Mouse (Mus musculus): ENCODE measurements at regions not wholly inside any gene's neighbourhood (a gene's known extent, or its start where the extent isn't known, plus 50 kb on each side); places are given as distances from the start of the nearest gene placed in this dataset.

GRCm38 (mm10) chr13:53652826-53653225 lies 180.0 kb upstream of the Msx2 start:
- Histone ChIP-seq H3K36me3 (no peaks in the 10 kb centered on the region), H3K4me2 (replicated peaks) (no peak overlapping the region), H3K4me3 (replicated peaks) (no peak overlapping the region), H3K9ac (no peak overlapping the region), H3K9me3 (replicated peaks) (no peaks in the 10 kb centered on the region), H3K4me1 (no peaks in the 10 kb centered on the region), H3K27me3 (no peaks in the 10 kb centered on the region; the same call in 1 of the 2 replicates), H3K27ac (replicated peaks) (no peak overlapping the region)
- 41% methylated on average over 4 of the region's 4 CpGs for WGBS
- no peak for ATAC-seq (ENCODE audit: insufficient number of reproducible peaks, low FRiP score, low TSS enrichment, low read depth)

GRCm38 (mm10) chr13:53648353-53648752 lies 175.5 kb upstream of the Msx2 start:
- H3K27ac ChIP-seq (replicated peaks) = no peak overlapping the region
- 93% methylated on average over 15 of the region's 15 CpGs for WGBS

GRCm38 (mm10) chr13:53642557-53642956 lies 169.7 kb upstream of the Msx2 start:
- WGBS = 58% methylated on average over 5 of the region's 5 CpGs
- Histone ChIP-seq H3K27me3 (no peaks in the 10 kb centered on the region), H3K36me3 (no peaks in the 10 kb centered on the region), H3K9ac (no peak overlapping the region), H3K27ac (replicated peaks) (no peak overlapping the region), H3K4me3 (replicated peaks) (no peak overlapping the region), H3K4me2 (replicated peaks) (no peak overlapping the region), H3K9me3 (replicated peaks) (no peaks in the 10 kb centered on the region), H3K4me1 (0 out of 2 replicates have a peak, but pooled peaks cover 4% of the 10 kb centered on the region)
- no peak for ATAC-seq (ENCODE audit: insufficient number of reproducible peaks, low FRiP score, low TSS enrichment, low read depth)

More at GRCm38 (mm10) chr13:53648353-53648752, 175.5 kb upstream of the Msx2 start:
- H3K4me3 ChIP-seq (replicated peaks) = no peak overlapping the region
- no peaks in the 10 kb centered on the region for H3K36me3 ChIP-seq
- H3K9ac ChIP-seq = no peak overlapping the region
- H3K27me3 ChIP-seq = no peaks in the 10 kb centered on the region
- H3K4me2 ChIP-seq (replicated peaks) = no peak overlapping the region
- H3K9me3 ChIP-seq (replicated peaks) = no peaks in the 10 kb centered on the region
- no peaks in the 10 kb centered on the region for H3K4me1 ChIP-seq
- no peak for ATAC-seq (ENCODE audit: insufficient number of reproducible peaks, low FRiP score, low TSS enrichment, low read depth)

- 87% methylated on average over 5 of the region's 5 CpGs for WGBS
- Histone ChIP-seq H3K4me3 (replicated peaks) (no peak overlapping the region), H3K27ac (replicated peaks) (no peak overlapping the region), H3K4me1 (0 out of 2 replicates have a peak, but pooled peaks cover 4% of the 10 kb centered on the region), H3K9me3 (replicated peaks) (no peaks in the 10 kb centered on the region), H3K27me3 (no peaks in the 10 kb centered on the region), H3K9ac (no peak overlapping the region), H3K36me3 (no peaks in the 10 kb centered on the region), H3K4me2 (replicated peaks) (no peak overlapping the region)
- no peak for ATAC-seq (ENCODE audit: insufficient number of reproducible peaks, low FRiP score, low TSS enrichment, low read depth)
Observed at GRCm38 (mm10) chr13:53639584-53639983, 166.7 kb upstream of the Msx2 start.

- Histone ChIP-seq H3K36me3 (no peaks in the 10 kb centered on the region), H3K4me2 (replicated peaks) (no peak overlapping the region), H3K27me3 (no peaks in the 10 kb centered on the region), H3K9me3 (replicated peaks) (no peaks in the 10 kb centered on the region), H3K4me3 (replicated peaks) (no peak overlapping the region), H3K9ac (no peak overlapping the region), H3K27ac (replicated peaks) (no peak overlapping the region), H3K4me1 (0 out of 2 replicates have a peak, but pooled peaks cover 4% of the 10 kb centered on the region)
- no peak for ATAC-seq (ENCODE audit: insufficient number of reproducible peaks, low FRiP score, low TSS enrichment, low read depth)
- 77% methylated on average over 10 of the region's 10 CpGs for WGBS
Observed at GRCm38 (mm10) chr13:53639115-53639514, 166.2 kb upstream of the Msx2 start.

- WGBS = 64% methylated on average over 5 of the region's 5 CpGs
- H3K9ac ChIP-seq = no peak overlapping the region
- no peak for ATAC-seq (ENCODE audit: insufficient number of reproducible peaks, low FRiP score, low TSS enrichment, low read depth)
- H3K4me2 ChIP-seq (replicated peaks) = no peak overlapping the region
- no peak overlapping the region for H3K27ac ChIP-seq (replicated peaks)
- no peaks in the 10 kb centered on the region for H3K36me3 ChIP-seq
- no peaks in the 10 kb centered on the region for H3K27me3 ChIP-seq
- H3K4me3 ChIP-seq (replicated peaks) = no peak overlapping the region
- H3K4me1 ChIP-seq = no peaks in the 10 kb centered on the region
- no peaks in the 10 kb centered on the region for H3K9me3 ChIP-seq (replicated peaks)
Observed at GRCm38 (mm10) chr13:53636011-53636410, 163.1 kb upstream of the Msx2 start.

- H3K4me1 ChIP-seq = no peaks in the 10 kb centered on the region
- H3K27me3 ChIP-seq = no peaks in the 10 kb centered on the region
- H3K9me3 ChIP-seq (replicated peaks) = no peaks in the 10 kb centered on the region
- no peak for ATAC-seq (ENCODE audit: insufficient number of reproducible peaks, low FRiP score, low TSS enrichment, low read depth)
- H3K9ac ChIP-seq = no peak overlapping the region
- no peaks in the 10 kb centered on the region for H3K36me3 ChIP-seq
- H3K4me2 ChIP-seq (replicated peaks) = no peak overlapping the region
- no peak overlapping the region for H3K4me3 ChIP-seq (replicated peaks)
- 55% methylated on average over 9 of the region's 9 CpGs for WGBS
- H3K27ac ChIP-seq (replicated peaks) = no peak overlapping the region
Observed at GRCm38 (mm10) chr13:53634637-53635203, 161.8 kb upstream of the Msx2 start.

GRCm38 (mm10) chr13:53598050-53598449 lies 125.2 kb upstream of the Msx2 start:
- Histone ChIP-seq H3K4me3 (replicated peaks) (no peak overlapping the region), H3K36me3 (no peaks in the 10 kb centered on the region), H3K27me3 (peaks cover 11% of the 10 kb centered on the region), H3K9me3 (replicated peaks) (no peaks in the 10 kb centered on the region), H3K27ac (replicated peaks) (no peak overlapping the region), H3K4me2 (replicated peaks) (no peak overlapping the region), H3K4me1 (peaks cover 27% of the 10 kb centered on the region; the same call in 1 of the 2 replicates), H3K9ac (no peak overlapping the region)
- WGBS = 39% methylated on average over 10 of the region's 10 CpGs
- no peak for ATAC-seq (ENCODE audit: insufficient number of reproducible peaks, low FRiP score, low TSS enrichment, low read depth)

GRCm38 (mm10) chr13:53596871-53597800 lies 124.3 kb upstream of the Msx2 start:
- H3K9me3 ChIP-seq (replicated peaks) = no peaks in the 10 kb centered on the region
- H3K27me3 ChIP-seq = peaks cover 11% of the 10 kb centered on the region
- peaks cover 19% of the 10 kb centered on the region; the same call in 1 of the 2 replicates for H3K4me1 ChIP-seq
- H3K9ac ChIP-seq = no peak overlapping the region
- no peak overlapping the region for H3K4me2 ChIP-seq (replicated peaks)
- H3K4me3 ChIP-seq (replicated peaks) = no peak overlapping the region
- WGBS = 39% methylated on average over 19 of the region's 19 CpGs
- H3K27ac ChIP-seq (replicated peaks) = no peak overlapping the region
- ATAC-seq (ENCODE audit: insufficient number of reproducible peaks, low FRiP score, low TSS enrichment, low read depth) = no peak
- no peaks in the 10 kb centered on the region for H3K36me3 ChIP-seq

- Histone ChIP-seq H3K4me2 (replicated peaks) (no peak overlapping the region), H3K27ac (replicated peaks) (no peak overlapping the region), H3K9me3 (replicated peaks) (no peaks in the 10 kb centered on the region), H3K36me3 (no peaks in the 10 kb centered on the region), H3K27me3 (peaks cover 8% of the 10 kb centered on the region; the same call in 1 of the 2 replicates), H3K4me1 (0 out of 2 replicates have a peak, but pooled peaks cover 4% of the 10 kb centered on the region), H3K9ac (no peak overlapping the region), H3K4me3 (replicated peaks) (no peak overlapping the region)
- 8% methylated on average over 5 of the region's 5 CpGs for WGBS
- ATAC-seq (ENCODE audit: insufficient number of reproducible peaks, low FRiP score, low TSS enrichment, low read depth) = no peak
Observed at GRCm38 (mm10) chr13:53592755-53593154, 119.9 kb upstream of the Msx2 start.

- Histone ChIP-seq H3K4me1 (no peaks in the 10 kb centered on the region; the same call in 1 of the 2 replicates), H3K4me3 (replicated peaks) (no peak overlapping the region), H3K27me3 (no peaks in the 10 kb centered on the region), H3K36me3 (no peaks in the 10 kb centered on the region), H3K27ac (replicated peaks) (no peak overlapping the region), H3K4me2 (replicated peaks) (no peak overlapping the region), H3K9me3 (replicated peaks) (no peaks in the 10 kb centered on the region), H3K9ac (no peak overlapping the region)
- 37% methylated on average over 4 of the region's 4 CpGs for WGBS
- ATAC-seq (ENCODE audit: insufficient number of reproducible peaks, low FRiP score, low TSS enrichment, low read depth) = no peak
Observed at GRCm38 (mm10) chr13:53586771-53587170, 113.9 kb upstream of the Msx2 start.

All from embryonic facial prominence, embryonic 15.5 days (tissue).